Mouse (Mus musculus) spleen, adult 2 months (tissue): Measurements from ENCODE around the gene Ptpre. TPM values are rescaled to one million over a fixed set of nuclear protein-coding genes. Genes with fewer than 3 reads are reported as not detected.

ENCODE experiments used
- DNase-seq, 2 experiments: peaks; one replicate each; pipeline versions ENCODE4 v3.0.0 to v3.0.0-alpha.2; 2012 to 2021; ENCODE audit warnings: low spot score in 2 of 2, low read depth in 1 of 2
- H3K27ac ChIP-seq: fragments of 200-500 bp; 2 replicates; pipeline ENCODE4 v1.5.1; 2012; ENCODE audit warnings: low read length, inconsistent platforms; ENCODE audit not compliant: insufficient read depth
- H3K27me3 ChIP-seq: fragments of 200-500 bp; 2 replicates; pipeline ENCODE4 v1.6.1; 2012; ENCODE audit warnings: mild to moderate bottlenecking, moderate library complexity, low read length, inconsistent platforms; ENCODE audit not compliant: control insufficient read depth, insufficient read depth
- H3K36me3 ChIP-seq: fragments of 200-500 bp; 2 replicates; pipeline ENCODE4 v1.6.1; 2012; ENCODE audit warnings: mild to moderate bottlenecking, low read length, inconsistent platforms; ENCODE audit not compliant: control insufficient read depth, insufficient read depth
- H3K4me1 ChIP-seq: fragments of 200-500 bp; 2 replicates; pipeline ENCODE4 v1.6.1; 2011; ENCODE audit warnings: inconsistent platforms; ENCODE audit not compliant: control insufficient read depth, insufficient read depth, insufficient read length
- H3K4me3 ChIP-seq: fragments of 200-500 bp; 2 replicates; pipeline ENCODE4 v1.5.1; 2011; ENCODE audit warnings: mild to moderate bottlenecking, inconsistent platforms; ENCODE audit not compliant: insufficient read depth, insufficient read length; ENCODE audit errors: extremely low read depth
- CTCF ChIP-seq: fragments of 200-500 bp; IDR thresholded peaks from 2 replicates; pipeline ENCODE4 v1.5.1; 2011; ENCODE audit warnings: mild to moderate bottlenecking, inconsistent platforms; ENCODE audit not compliant: insufficient read depth, insufficient read length, insufficient replicate concordance; ENCODE audit errors: extremely low read depth
- POLR2A ChIP-seq: fragments of 200-500 bp; IDR thresholded peaks from 2 replicates; pipeline ENCODE4 v1.6.1; 2011; ENCODE audit warnings: low read depth, low read length, inconsistent platforms
- WGBS: fragments of 180-500 bp; shearing (Covaris S2); methylation state at CpG from one replicate; pipeline ENCODE4 v1.1.7; 2018; 5-methylcytosine and 5-hydroxymethylcytosine counted together
- polyA plus RNA-seq: library from polyadenylated mRNA; depleted of rRNA; stranded (reverse); fragments of >200 nt; gene quantifications from 2 replicates; pipeline ENCODE4 v1.2.3, GENCODE M21; 2012

The Ptpre gene
- polyA plus RNA-seq, 1 experiment = 9.5 TPM

DNA sequence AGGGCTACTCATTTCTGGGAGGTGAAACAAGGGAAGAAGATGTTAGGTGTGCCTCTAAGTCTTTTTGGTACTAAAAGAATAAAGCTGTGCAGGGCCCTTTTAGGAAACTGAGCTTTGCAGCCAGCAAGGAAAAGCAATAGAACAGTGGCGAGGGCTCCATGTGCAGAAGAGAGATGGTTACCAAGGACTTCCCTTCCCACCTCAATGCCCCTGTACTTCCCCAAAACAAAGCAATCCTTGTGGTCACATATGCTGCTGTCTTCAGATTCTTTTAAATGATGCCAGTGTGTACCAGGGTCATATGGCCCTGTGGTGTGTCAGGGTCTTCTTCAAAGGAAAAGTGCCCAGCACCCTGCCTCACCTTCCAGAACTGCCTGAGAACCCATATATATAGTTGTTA lies 167.8 kb downstream of the Ptpre start:
- TF ChIP-seq POLR2A = no peak
- TF ChIP-seq CTCF = no peak
- Histone ChIP-seq H3K36me3 (peaks cover 4% of the 10 kb centered on the region), H3K27ac (no peak overlapping the region), H3K4me3 (no peak overlapping the region), H3K4me1 (peaks cover 5% of the 10 kb centered on the region; the same call in 1 of the 2 replicates), H3K27me3 (no peaks in the 10 kb centered on the region)
- DNase-seq = no peak
- 67% methylated on average over 1 of the region's 1 CpGs for WGBS

GRCm38 (mm10) chr7:135705753-135706152 lies 168.5 kb downstream of the Ptpre start:
- no peak for TF ChIP-seq CTCF
- TF ChIP-seq POLR2A = no peak
- DNase-seq = no peak
- Histone ChIP-seq H3K4me1 (peaks cover 5% of the 10 kb centered on the region; the same call in 1 of the 2 replicates), H3K27me3 (no peaks in the 10 kb centered on the region), H3K4me3 (no peak overlapping the region), H3K27ac (no peak overlapping the region), H3K36me3 (peaks cover 4% of the 10 kb centered on the region; the same call in 1 of the 2 replicates)
- WGBS = 75% methylated on average over 6 of the region's 6 CpGs

- Histone ChIP-seq H3K27me3 (no peaks in the 10 kb centered on the region), H3K4me1 (no peaks in the 10 kb centered on the region), H3K27ac (no peak overlapping the region), H3K36me3 (no peaks in the 10 kb centered on the region), H3K4me3 (no peak overlapping the region)
- TF ChIP-seq POLR2A (no peak), CTCF (no peak)
- no peak for DNase-seq
- 69% methylated on average over 2 of the region's 2 CpGs for WGBS
These were observed 173.4 kb downstream of the Ptpre start for GRCm38 (mm10) chr7:135710702-135711101.

- no peak for DNase-seq
- no peaks in the 10 kb centered on the region for H3K36me3 ChIP-seq
- H3K27ac ChIP-seq = no peak overlapping the region
- no peaks in the 10 kb centered on the region; the same call in 1 of the 2 replicates for H3K4me1 ChIP-seq
- H3K27me3 ChIP-seq = no peaks in the 10 kb centered on the region
- TF ChIP-seq CTCF = no peak
- TF ChIP-seq POLR2A = no peak
- 74% methylated on average over 1 of the region's 1 CpGs for WGBS
- no peak overlapping the region for H3K4me3 ChIP-seq
These were observed 175.3 kb downstream of the Ptpre start for GRCm38 (mm10) chr7:135712534-135712933.

DNA sequence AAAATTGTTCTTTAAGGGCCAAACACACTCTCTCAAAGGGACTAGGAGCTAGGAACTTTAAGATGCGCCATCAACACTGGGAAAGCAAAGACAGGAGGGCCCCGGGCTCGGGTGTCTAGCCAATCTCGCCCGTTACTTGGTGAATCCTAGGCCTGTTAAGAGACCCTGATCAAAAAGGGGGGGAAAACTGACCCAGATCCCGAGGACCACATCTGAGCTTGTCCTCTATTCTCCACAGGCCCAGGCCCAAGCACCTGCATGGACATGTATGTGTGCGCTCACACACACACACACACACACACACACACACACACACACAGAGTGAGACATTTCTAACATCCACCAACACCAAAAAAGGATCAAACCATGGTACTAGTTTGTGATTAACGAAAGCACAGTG lies 176.0 kb downstream of the Ptpre start:
- Histone ChIP-seq H3K27me3 (no peaks in the 10 kb centered on the region), H3K36me3 (no peaks in the 10 kb centered on the region), H3K27ac (no peak overlapping the region), H3K4me3 (no peak overlapping the region), H3K4me1 (no peaks in the 10 kb centered on the region; the same call in 1 of the 2 replicates)
- TF ChIP-seq CTCF (no peak), POLR2A (no peak)
- 82% methylated on average over 8 of the region's 8 CpGs for WGBS
- DNase-seq = no peak

- H3K36me3 ChIP-seq = no peaks in the 10 kb centered on the region
- 5% methylated on average over 7 of the region's 7 CpGs for WGBS
- no peaks in the 10 kb centered on the region for H3K27me3 ChIP-seq
- no peaks in the 10 kb centered on the region; the same call in 1 of the 2 replicates for H3K4me1 ChIP-seq
- TF ChIP-seq CTCF (no peak), POLR2A (no peak)
- peak overlapping the region; percentile 78 for H3K4me3 ChIP-seq
- DNase-seq = no peak
- no peak overlapping the region for H3K27ac ChIP-seq
These were observed 177.9 kb downstream of the Ptpre start for GRCm38 (mm10) chr7:135715166-135715565.

- Histone ChIP-seq H3K27ac (peak within 1 kb of the TSS; percentile 72), H3K27me3 (no peaks in the 10 kb centered on the region), H3K4me1 (no peaks in the 10 kb centered on the region; the same call in 1 of the 2 replicates), H3K36me3 (no peaks in the 10 kb centered on the region), H3K4me3 (peak within 1 kb of the TSS; percentile 78)
- 1% methylated on average over 82 of the region's 82 CpGs for WGBS
- peak in 1 of 2 experiments; percentile 30 for DNase-seq
- no peak for TF ChIP-seq POLR2A
- TF ChIP-seq CTCF = no peak
These were observed 178.6 kb downstream of the Ptpre start, which contains the start of gene Mki67 for GRCm38 (mm10) chr7:135715642-135716444. Gene Mki67, minus strand, starts transcription at chr7:135716361.
